Mouse (Mus musculus) liver, embryonic 15.5 days (tissue): ENCODE measurements around the gene Fbxw7. TPM values are rescaled to one million over a fixed set of nuclear protein-coding genes. Genes with fewer than 3 reads are reported as not detected.

Experiments
- ATAC-seq: fragments of 200-750 bp; cut with Nextera tagmentation; 2 replicates; pipeline ENCODE4 v1.8.0; 2017; ENCODE audit warnings: moderate number of reproducible peaks, mild to moderate bottlenecking, moderate library complexity; ENCODE audit not compliant: insufficient read depth
- H3K27ac ChIP-seq: fragments of 300-500 bp; sonication (generic); replicated peaks from 2 replicates; pipeline ENCODE4 v1.5.1; 2015; ENCODE audit warnings: mild to moderate bottlenecking, inconsistent platforms
- H3K27me3 ChIP-seq: fragments of 300-500 bp; sonication (generic); 2 replicates; pipeline ENCODE4 v1.6.1; 2015; ENCODE audit warnings: mild to moderate bottlenecking, inconsistent platforms
- H3K36me3 ChIP-seq: fragments of 300-500 bp; sonication (generic); replicated peaks from 2 replicates; pipeline ENCODE4 v1.6.1; 2015; ENCODE audit warnings: moderate library complexity, mild to moderate bottlenecking, inconsistent platforms
- H3K4me1 ChIP-seq: fragments of 300-500 bp; sonication (generic); replicated peaks from 2 replicates; pipeline ENCODE4 v1.6.1; 2015; ENCODE audit warnings: inconsistent platforms
- H3K4me2 ChIP-seq: fragments of 300-500 bp; sonication (generic); 2 replicates; pipeline ENCODE4 v1.6.1; 2015; ENCODE audit warnings: moderate library complexity, mild to moderate bottlenecking, inconsistent platforms
- H3K4me3 ChIP-seq: fragments of 300-500 bp; sonication (generic); replicated peaks from 2 replicates; pipeline ENCODE4 v1.5.1; 2015; ENCODE audit warnings: mild to moderate bottlenecking, inconsistent platforms
- H3K9ac ChIP-seq: fragments of 300-500 bp; sonication (generic); 2 replicates; pipeline ENCODE4 v1.6.1; 2015; ENCODE audit warnings: moderate library complexity, mild to moderate bottlenecking, inconsistent platforms
- H3K9me3 ChIP-seq: fragments of 300-500 bp; sonication (generic); replicated peaks from 2 replicates; pipeline ENCODE4 v1.6.1; 2016; ENCODE audit warnings: inconsistent platforms
- WGBS: fragments of 180-500 bp; shearing (Covaris S2); methylation state at CpG from one replicate; pipeline ENCODE4 v1.1.7; 2015; ENCODE audit warnings: mixed read lengths; ENCODE audit not compliant: insufficient replicate concordance; 5-methylcytosine and 5-hydroxymethylcytosine counted together
- polyA plus RNA-seq: library from polyadenylated mRNA; unstranded; fragments of >200 nt; fragmentation: Nextera tagmentation; extraction: Ambion mirVana; gene quantifications from 2 replicates; pipeline ENCODE4 v1.2.1, GENCODE M21; 2015

Gene Fbxw7
- polyA plus RNA-seq, 1 experiment from 2014 or later = 3.0 TPM

- no peaks in the 10 kb centered on the region for H3K4me1 ChIP-seq
- no peaks in the 10 kb centered on the region for H3K9me3 ChIP-seq
- H3K27me3 ChIP-seq = no peaks in the 10 kb centered on the region
- H3K4me2 ChIP-seq = no peak overlapping the region
- ATAC-seq = no peak
- WGBS = 86% methylated on average over 11 of the region's 11 CpGs
- no peak overlapping the region for H3K4me3 ChIP-seq
- no peak overlapping the region for H3K27ac ChIP-seq
- H3K36me3 ChIP-seq = peaks cover 35% of the 10 kb centered on the region
- H3K9ac ChIP-seq = no peak overlapping the region
These were observed 163.6 kb downstream of the Fbxw7 start for GRCm38 (mm10) chr3:84978676-84979075.

- H3K36me3 ChIP-seq = peaks cover 30% of the 10 kb centered on the region
- ATAC-seq = no peak
- 85% methylated on average over 2 of the region's 2 CpGs for WGBS
These were observed 165.1 kb downstream of the Fbxw7 start for GRCm38 (mm10) chr3:84980158-84980557.

GRCm38 (mm10) chr3:84982688-84983087, 167.6 kb downstream of the Fbxw7 start:
- ATAC-seq = no peak
- WGBS = 67% methylated on average over 4 of the region's 4 CpGs
- no peaks in the 10 kb centered on the region for H3K9me3 ChIP-seq

More at GRCm38 (mm10) chr3:84980158-84980557, 165.1 kb downstream of the Fbxw7 start:
- Histone ChIP-seq H3K27me3 (no peaks in the 10 kb centered on the region), H3K9ac (no peak overlapping the region), H3K4me3 (no peak overlapping the region), H3K9me3 (no peaks in the 10 kb centered on the region), H3K4me1 (no peaks in the 10 kb centered on the region), H3K4me2 (no peak overlapping the region), H3K27ac (no peak overlapping the region)

GRCm38 (mm10) chr3:84985121-84985625, 170.1 kb downstream of the Fbxw7 start:
- Histone ChIP-seq H3K27ac (no peak overlapping the region), H3K4me1 (no peaks in the 10 kb centered on the region), H3K27me3 (no peaks in the 10 kb centered on the region), H3K36me3 (no peaks in the 10 kb centered on the region), H3K4me3 (no peak overlapping the region), H3K9ac (no peak overlapping the region), H3K9me3 (no peaks in the 10 kb centered on the region), H3K4me2 (no peak overlapping the region)
- ATAC-seq = no peak
- 75% methylated on average over 8 of the region's 8 CpGs for WGBS

More at GRCm38 (mm10) chr3:84982688-84983087, 167.6 kb downstream of the Fbxw7 start:
- no peaks in the 10 kb centered on the region for H3K27me3 ChIP-seq
- no peak overlapping the region for H3K27ac ChIP-seq
- no peaks in the 10 kb centered on the region for H3K4me1 ChIP-seq
- no peak overlapping the region for H3K4me2 ChIP-seq
- H3K4me3 ChIP-seq = no peak overlapping the region
- H3K36me3 ChIP-seq = peaks cover 10% of the 10 kb centered on the region
- no peak overlapping the region for H3K9ac ChIP-seq

- H3K4me1 ChIP-seq = no peaks in the 10 kb centered on the region
- H3K9ac ChIP-seq = no peak overlapping the region
- H3K27me3 ChIP-seq = no peaks in the 10 kb centered on the region
- no peaks in the 10 kb centered on the region for H3K9me3 ChIP-seq
- WGBS = 70% methylated on average over 4 of the region's 4 CpGs
- H3K36me3 ChIP-seq = no peaks in the 10 kb centered on the region
- no peak overlapping the region for H3K4me3 ChIP-seq
- no peak for ATAC-seq
- no peak overlapping the region for H3K4me2 ChIP-seq
- H3K27ac ChIP-seq = no peak overlapping the region
These were observed 173.8 kb downstream of the Fbxw7 start for GRCm38 (mm10) chr3:84988880-84989279.

GRCm38 (mm10) chr3:85005257-85005656, 190.2 kb downstream of the Fbxw7 start:
- Histone ChIP-seq H3K27ac (no peak overlapping the region), H3K36me3 (no peaks in the 10 kb centered on the region), H3K4me2 (no peak overlapping the region), H3K4me1 (no peaks in the 10 kb centered on the region), H3K4me3 (no peak overlapping the region), H3K27me3 (no peaks in the 10 kb centered on the region), H3K9me3 (no peaks in the 10 kb centered on the region), H3K9ac (no peak overlapping the region)
- ATAC-seq = no peak
- WGBS = 63% methylated on average over 2 of the region's 2 CpGs

GRCm38 (mm10) chr3:85012889-85013288, 197.8 kb downstream of the Fbxw7 start:
- Histone ChIP-seq H3K27ac (no peak overlapping the region), H3K9me3 (no peaks in the 10 kb centered on the region), H3K27me3 (no peaks in the 10 kb centered on the region), H3K4me2 (no peak overlapping the region), H3K4me3 (no peak overlapping the region), H3K4me1 (no peaks in the 10 kb centered on the region), H3K36me3 (no peaks in the 10 kb centered on the region), H3K9ac (no peak overlapping the region)
- no peak for ATAC-seq
- WGBS = 61% methylated on average over 6 of the region's 6 CpGs

GRCm38 (mm10) chr3:85015667-85016066, 200.6 kb downstream of the Fbxw7 start:
- Histone ChIP-seq H3K4me2 (no peak overlapping the region), H3K4me3 (no peak overlapping the region), H3K4me1 (no peaks in the 10 kb centered on the region)

GRCm38 (mm10) chr3:85020137-85020536, 205.1 kb downstream of the Fbxw7 start:
- Histone ChIP-seq H3K9me3 (no peaks in the 10 kb centered on the region), H3K27me3 (no peaks in the 10 kb centered on the region), H3K36me3 (no peaks in the 10 kb centered on the region), H3K4me3 (no peak overlapping the region), H3K27ac (no peak overlapping the region), H3K4me2 (no peak overlapping the region), H3K9ac (no peak overlapping the region), H3K4me1 (no peaks in the 10 kb centered on the region)
- ATAC-seq = no peak

More at GRCm38 (mm10) chr3:85015667-85016066, 200.6 kb downstream of the Fbxw7 start:
- Histone ChIP-seq H3K9me3 (no peaks in the 10 kb centered on the region), H3K36me3 (no peaks in the 10 kb centered on the region), H3K27me3 (no peaks in the 10 kb centered on the region), H3K27ac (no peak overlapping the region), H3K9ac (no peak overlapping the region)
- ATAC-seq = no peak
- WGBS = 63% methylated on average over 9 of the region's 9 CpGs

GRCm38 (mm10) chr3:85021816-85022215, 206.7 kb downstream of the Fbxw7 start:
- Histone ChIP-seq H3K9ac (no peak overlapping the region), H3K4me3 (no peak overlapping the region), H3K4me1 (no peaks in the 10 kb centered on the region), H3K27ac (no peak overlapping the region), H3K4me2 (no peak overlapping the region), H3K36me3 (no peaks in the 10 kb centered on the region), H3K9me3 (no peaks in the 10 kb centered on the region), H3K27me3 (no peaks in the 10 kb centered on the region)
- ATAC-seq = no peak
- 73% methylated on average over 6 of the region's 6 CpGs for WGBS

- no peak for ATAC-seq
- Histone ChIP-seq H3K4me3 (no peak overlapping the region), H3K9ac (no peak overlapping the region), H3K27ac (no peak overlapping the region), H3K36me3 (no peaks in the 10 kb centered on the region), H3K4me2 (no peak overlapping the region), H3K4me1 (no peaks in the 10 kb centered on the region), H3K9me3 (no peaks in the 10 kb centered on the region), H3K27me3 (no peaks in the 10 kb centered on the region)
- 54% methylated on average over 11 of the region's 11 CpGs for WGBS
These were observed 207.7 kb downstream of the Fbxw7 start for GRCm38 (mm10) chr3:85022800-85023199.

GRCm38 (mm10) chr3:85024237-85024636, 209.2 kb downstream of the Fbxw7 start:
- H3K9ac ChIP-seq = no peak overlapping the region
- H3K4me3 ChIP-seq = no peak overlapping the region
- no peaks in the 10 kb centered on the region for H3K27me3 ChIP-seq
- no peaks in the 10 kb centered on the region for H3K9me3 ChIP-seq
- no peaks in the 10 kb centered on the region for H3K4me1 ChIP-seq
- H3K4me2 ChIP-seq = no peak overlapping the region
- no peak for ATAC-seq
- no peaks in the 10 kb centered on the region for H3K36me3 ChIP-seq
- 44% methylated on average over 2 of the region's 2 CpGs for WGBS
- no peak overlapping the region for H3K27ac ChIP-seq
